Mouse (Mus musculus) midbrain, embryonic 14.5 days (tissue): Measurements from ENCODE around the gene Ipo11. TPM values are rescaled to one million over a fixed set of nuclear protein-coding genes. Genes with fewer than 3 reads are reported as not detected.
"Not testable (repeated sequence)": the region's sequence is repeated elsewhere in the genome, so short reads cannot be mapped to it uniquely, and the experiment has no call there.

Experiments used
- ATAC-seq: fragments of 200-750 bp; cut with Nextera tagmentation; 2 replicates; pipeline ENCODE4 v1.8.0; 2017; ENCODE audit warnings: moderate number of reproducible peaks, moderate library complexity; ENCODE audit not compliant: low FRiP score, low TSS enrichment
- DNase-seq: peaks from one replicate; pipeline ENCODE4 v3.0.0-alpha.2; 2015
- H3K27ac ChIP-seq: fragments of 300-500 bp; sonication (generic); replicated peaks from 2 replicates; pipeline ENCODE4 v1.5.1; 2014; ENCODE audit warnings: mild to moderate bottlenecking, low read depth, low read length, moderate library complexity
- H3K27me3 ChIP-seq: fragments of 300-500 bp; sonication (generic); 2 replicates; pipeline ENCODE4 v1.6.1; 2014; ENCODE audit warnings: low read length, control low read depth, mixed read lengths; ENCODE audit not compliant: control insufficient read depth, insufficient read depth
- H3K36me3 ChIP-seq: fragments of 300-500 bp; sonication (generic); 2 replicates; pipeline ENCODE4 v1.6.1; 2014; ENCODE audit warnings: low read length, control low read depth; ENCODE audit not compliant: control insufficient read depth, insufficient read depth
- H3K4me1 ChIP-seq: fragments of 300-500 bp; sonication (generic); 2 replicates; pipeline ENCODE4 v1.6.1; 2014; ENCODE audit warnings: mild to moderate bottlenecking, antibody characterized with exemption, low read length, control low read depth; ENCODE audit not compliant: control insufficient read depth, insufficient read depth
- H3K4me2 ChIP-seq: fragments of 300-500 bp; sonication (generic); 2 replicates; pipeline ENCODE4 v1.6.1; 2014; ENCODE audit warnings: mild to moderate bottlenecking, low read length, moderate library complexity
- H3K4me3 ChIP-seq: fragments of 300-500 bp; sonication (generic); replicated peaks from 2 replicates; pipeline ENCODE4 v1.5.1; 2014; ENCODE audit warnings: low read depth, low read length
- H3K9ac ChIP-seq: fragments of 300-500 bp; sonication (generic); replicated peaks from 2 replicates; pipeline ENCODE4 v1.6.1; 2014; ENCODE audit warnings: mild to moderate bottlenecking, low read length, moderate library complexity
- H3K9me3 ChIP-seq: fragments of 300-500 bp; sonication (generic); 2 replicates; pipeline ENCODE4 v1.6.1; 2016; ENCODE audit warnings: low read length, control low read depth, mixed read lengths; ENCODE audit not compliant: control insufficient read depth
- whole genome bisulfite sequencing: fragments of 180-500 bp; shearing (Covaris S2); extraction: QIAGEN DNeasy Blood & Tissue Kit; methylation state at CpG from one replicate; pipeline ENCODE4 v1.1.7; 2014; 5-methylcytosine and 5-hydroxymethylcytosine counted together
- polyA plus RNA-seq: library from polyadenylated mRNA; unstranded; fragments of >200 nt; fragmentation: Nextera tagmentation; extraction: Ambion mirVana; gene quantifications from 2 replicates; pipeline ENCODE4 v1.2.1, GENCODE M21; 2014

The Ipo11 gene
- polyA plus RNA-seq, 1 experiment from 2014 or later = 45.6 TPM

GRCm38 (mm10) chr13:106945518-106945917, 8.8 kb upstream of the Ipo11 start:
- DNase-seq = no peak
- no peak overlapping the region for H3K4me3 ChIP-seq
- no peak overlapping the region for H3K4me2 ChIP-seq
- H3K9ac ChIP-seq = no peak overlapping the region
- H3K4me1 ChIP-seq = peaks cover 6% of the 10 kb centered on the region
- H3K9me3 ChIP-seq = no peaks in the 10 kb centered on the region
- H3K27me3 ChIP-seq = no peaks in the 10 kb centered on the region
- no peak overlapping the region for H3K27ac ChIP-seq
- peaks cover 11% of the 10 kb centered on the region for H3K36me3 ChIP-seq
- no peak for ATAC-seq
- 85% methylated on average over 9 of the region's 9 CpGs for WGBS

DNA sequence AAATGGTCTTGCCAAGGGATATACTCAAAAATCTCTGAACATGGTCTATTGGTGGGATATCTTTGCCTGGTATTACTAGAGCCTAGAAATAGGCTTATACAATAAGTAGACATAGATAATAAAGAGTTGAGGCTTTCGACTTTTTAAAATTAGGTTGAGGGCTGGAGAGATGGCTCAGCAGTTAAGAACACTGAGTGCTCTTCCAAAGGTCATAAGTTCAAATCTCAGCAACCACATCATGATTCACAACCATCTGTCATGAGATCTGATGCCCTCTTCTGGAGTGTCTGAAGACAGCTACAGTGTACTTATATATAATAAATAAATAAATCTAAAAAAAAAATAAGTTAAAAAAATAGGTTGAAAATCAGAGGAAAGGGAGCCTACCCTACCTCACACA, 6.0 kb upstream of the Ipo11 start:
- no peak overlapping the region for H3K4me2 ChIP-seq
- no peak for ATAC-seq
- no peaks in the 10 kb centered on the region for H3K9me3 ChIP-seq
- no peak for DNase-seq
- H3K27ac ChIP-seq = no peak overlapping the region
- H3K4me3 ChIP-seq = no peak overlapping the region
- no peak overlapping the region for H3K9ac ChIP-seq
- H3K4me1 ChIP-seq = peaks cover 2% of the 10 kb centered on the region
- no peaks in the 10 kb centered on the region for H3K27me3 ChIP-seq
- H3K36me3 ChIP-seq = no peaks in the 10 kb centered on the region
- 91% methylated on average over 1 of the region's 1 CpGs for WGBS

- Histone ChIP-seq H3K36me3 (no peaks in the 10 kb centered on the region), H3K4me1 (no peaks in the 10 kb centered on the region), H3K4me3 (0 out of 2 replicates have a peak overlapping the region, but pooled peaks have one; percentile 10), H3K27ac (no peak overlapping the region), H3K9me3 (no peaks in the 10 kb centered on the region), H3K9ac (no peak overlapping the region), H3K27me3 (no peaks in the 10 kb centered on the region), H3K4me2 (peak overlapping the region; percentile 25; the same call in 1 of the 2 replicates)
- DNase-seq = peak; percentile 62
- WGBS = 20% methylated on average over 7 of the region's 7 CpGs
- no peak for ATAC-seq
These were observed 4.6 kb upstream of the Ipo11 start for GRCm38 (mm10) chr13:106941211-106941976.

- DNase-seq (no peak), ATAC-seq (peak; percentile 16; the same call in 1 of the 2 replicates)
- Histone ChIP-seq H3K4me1 (peaks cover 8% of the 10 kb centered on the region; the same call in 1 of the 2 replicates), H3K9me3 (no peaks in the 10 kb centered on the region), H3K36me3 (no peaks in the 10 kb centered on the region), H3K27me3 (no peaks in the 10 kb centered on the region), H3K27ac (no peak overlapping the region; the same call in 1 of the 2 replicates), H3K4me3 (peak overlapping the region; percentile 95), H3K9ac (no peak overlapping the region; the same call in 1 of the 2 replicates), H3K4me2 (peak overlapping the region; percentile 55)
- 28% methylated on average over 7 of the region's 7 CpGs for WGBS
These were observed 347 bp upstream of the Ipo11 start for GRCm38 (mm10) chr13:106937138-106937472.

- ATAC-seq (no peak), DNase-seq (no peak)
- peak overlapping the region; percentile 84 for H3K9ac ChIP-seq
- peaks cover 8% of the 10 kb centered on the region; the same call in 1 of the 2 replicates for H3K4me1 ChIP-seq
- H3K36me3 ChIP-seq = no peaks in the 10 kb centered on the region
- peak overlapping the region; percentile 89 for H3K27ac ChIP-seq
- WGBS = 9% methylated on average over 9 of the region's 9 CpGs
- peak overlapping the region; percentile 67 for H3K4me2 ChIP-seq
- no peaks in the 10 kb centered on the region for H3K27me3 ChIP-seq
- peak overlapping the region; percentile 95 for H3K4me3 ChIP-seq
- H3K9me3 ChIP-seq = no peaks in the 10 kb centered on the region
These were observed 895 bp downstream of the Ipo11 start for GRCm38 (mm10) chr13:106935871-106936255.

DNA sequence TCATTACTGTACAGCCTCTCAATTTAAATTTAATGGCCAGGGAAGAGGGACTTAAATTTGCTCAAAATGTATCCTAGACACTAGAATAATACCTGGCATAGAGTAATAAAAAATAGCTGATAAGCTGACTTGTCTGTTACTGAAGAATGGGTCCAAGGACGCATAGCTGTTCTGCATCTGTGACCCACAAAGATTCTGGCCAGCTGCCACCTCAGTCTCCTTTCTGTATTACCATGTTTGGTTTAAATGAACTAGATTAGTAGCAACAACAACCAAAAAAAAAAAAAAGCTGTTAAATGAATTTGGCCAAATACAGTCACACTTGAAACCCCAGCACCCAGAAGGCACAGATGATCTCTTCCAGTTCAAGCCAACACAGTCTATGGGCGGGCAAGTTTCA, 7.6 kb downstream of the Ipo11 start:
- H3K36me3 ChIP-seq = peaks cover 4% of the 10 kb centered on the region; the same call in 1 of the 2 replicates
- WGBS = 91% methylated on average over 2 of the region's 2 CpGs
- ATAC-seq (no peak), DNase-seq (no peak)
- H3K27ac ChIP-seq = no peak overlapping the region
- no peak overlapping the region for H3K9ac ChIP-seq
- H3K4me3 ChIP-seq = no peak overlapping the region
- no peak overlapping the region for H3K4me2 ChIP-seq
- no peaks in the 10 kb centered on the region for H3K27me3 ChIP-seq
- 0 out of 2 replicates have a peak, but pooled peaks cover 7% of the 10 kb centered on the region for H3K9me3 ChIP-seq
- 0 out of 2 replicates have a peak, but pooled peaks cover 2% of the 10 kb centered on the region for H3K4me1 ChIP-seq

- Histone ChIP-seq H3K4me3 (no peak overlapping the region), H3K36me3 (peaks cover 6% of the 10 kb centered on the region; the same call in 1 of the 2 replicates), H3K9me3 (0 out of 2 replicates have a peak, but pooled peaks cover 7% of the 10 kb centered on the region), H3K9ac (no peak overlapping the region), H3K4me1 (0 out of 2 replicates have a peak, but pooled peaks cover 2% of the 10 kb centered on the region), H3K27me3 (no peaks in the 10 kb centered on the region), H3K27ac (no peak overlapping the region), H3K4me2 (no peak overlapping the region)
- WGBS = 97% methylated on average over 4 of the region's 4 CpGs
- ATAC-seq = no peak
- no peak for DNase-seq
These were observed 8.5 kb downstream of the Ipo11 start for GRCm38 (mm10) chr13:106928296-106928695.

DNA sequence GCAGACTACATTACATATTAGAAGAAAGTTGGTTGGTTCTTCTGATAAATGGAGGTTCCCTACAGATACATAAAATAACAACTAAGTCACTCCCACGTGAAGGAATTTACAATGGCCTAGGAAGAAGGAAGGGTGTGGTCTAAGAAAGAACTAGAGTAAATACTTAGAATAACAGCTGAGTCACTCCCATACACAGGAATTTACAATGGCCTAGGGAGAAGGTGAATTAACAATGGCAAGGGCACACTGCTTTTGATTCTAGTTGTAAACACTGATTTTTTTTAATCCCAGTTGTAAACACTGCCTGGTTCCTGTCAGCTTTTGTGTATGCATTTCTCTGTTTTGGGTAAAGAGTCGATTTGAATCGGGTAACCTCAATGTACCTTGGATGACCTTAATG, 10.8 kb downstream of the Ipo11 start:
- not testable (repeated sequence) for H3K4me1 ChIP-seq, H3K9ac ChIP-seq, ATAC-seq, DNase-seq, H3K4me3 ChIP-seq, H3K9me3 ChIP-seq, H3K27me3 ChIP-seq, H3K27ac ChIP-seq, H3K4me2 ChIP-seq
- peaks cover 23% of the 10 kb centered on the region for H3K36me3 ChIP-seq
- WGBS = over 99% methylated on average over 3 of the region's 3 CpGs
